Mouse (Mus musculus): ENCODE measurements around the gene Cttn. TPM values are rescaled to one million over a fixed set of nuclear protein-coding genes. Genes with fewer than 3 reads are reported as not detected.

The Cttn gene
- polyA plus RNA-seq (2015; fragmentation: Illumina TruSeq; extraction: RNeasy Lipid Tissue Mini Kit (QIAGEN cat#74804); ENCODE audit: insufficient read depth, low replicate concordance): 14.6 TPM

DNA sequence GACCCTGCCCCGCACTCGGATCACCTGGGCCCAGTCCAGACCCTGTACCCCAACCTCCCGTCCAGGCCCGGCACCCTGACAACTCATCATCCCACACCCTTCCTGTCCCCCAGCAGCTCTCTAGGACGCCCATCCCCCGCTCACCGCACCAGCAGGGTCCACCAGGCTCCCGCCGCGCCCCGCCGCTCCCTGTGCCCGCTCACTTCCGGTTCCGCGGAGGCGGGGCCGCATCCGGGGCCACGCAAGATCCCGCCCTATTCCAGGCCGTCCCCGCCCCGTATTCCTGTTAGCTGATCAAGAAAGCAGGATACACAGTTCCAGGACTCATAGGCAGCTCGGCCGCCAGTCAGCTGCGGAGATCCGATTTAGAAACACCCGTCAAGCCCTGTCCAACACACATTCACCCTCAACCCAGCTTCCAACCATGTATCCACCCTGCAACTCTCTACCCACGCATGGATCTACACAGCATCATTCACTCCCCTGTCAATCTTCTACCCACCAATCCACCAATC, at the start of gene Cttn:
Gene Cttn (minus strand): TSS at position 465 of the 515 bp plus-strand sequence.

Other genes starting within 250 kb of the Cttn start
- gene Ppfia1, start 82.7 kb upstream of the Cttn start, polyA plus RNA-seq (2015; fragmentation: Illumina TruSeq; extraction: RNeasy Lipid Tissue Mini Kit (QIAGEN cat#74804); ENCODE audit: insufficient read depth, low replicate concordance): 60.1 TPM
- gene Fadd, start 111.5 kb upstream of the Cttn start, polyA plus RNA-seq (2015; fragmentation: Illumina TruSeq; extraction: RNeasy Lipid Tissue Mini Kit (QIAGEN cat#74804); ENCODE audit: insufficient read depth, low replicate concordance): 7.7 TPM